Mouse (Mus musculus) bone marrow macrophage, adult 2 months (primary cell): ENCODE results near the gene Cdk20. TPM values are rescaled to one million over a fixed set of nuclear protein-coding genes. Genes with fewer than 3 reads are reported as not detected.

Source experiments
- H3K27ac ChIP-seq: 2 replicates; pipeline ENCODE4 v1.5.1; 2012; ENCODE audit warnings: low read depth, low read length; ENCODE audit not compliant: insufficient read depth
- H3K4me1 ChIP-seq: 2 replicates; pipeline ENCODE4 v1.6.1; 2012; ENCODE audit warnings: low read length; ENCODE audit not compliant: control insufficient read depth, insufficient read depth
- H3K4me3 ChIP-seq: 2 replicates; pipeline ENCODE4 v1.5.1; 2012; ENCODE audit warnings: mild to moderate bottlenecking, low read length, moderate library complexity; ENCODE audit not compliant: insufficient read depth
- CTCF ChIP-seq: IDR thresholded peaks from 2 replicates; pipeline ENCODE4 v1.5.1; 2012; ENCODE audit warnings: low read depth, mild to moderate bottlenecking, low read length, moderate library complexity
- POLR2A ChIP-seq: IDR thresholded peaks from 2 replicates; pipeline ENCODE4 v1.6.1; 2012; ENCODE audit warnings: mild to moderate bottlenecking, low read depth, low read length, borderline replicate concordance
- polyA plus RNA-seq: library from polyadenylated mRNA; stranded (reverse); fragments of >200 nt; gene quantifications from 2 replicates; pipeline ENCODE4 v1.2.4, GENCODE M21; 2012; ENCODE audit not compliant: missing spikeins, insufficient read depth, insufficient read length

Gene Cdk20
- 46.3 and 47.8 TPM in 2 replicates for polyA plus RNA-seq

DNA sequence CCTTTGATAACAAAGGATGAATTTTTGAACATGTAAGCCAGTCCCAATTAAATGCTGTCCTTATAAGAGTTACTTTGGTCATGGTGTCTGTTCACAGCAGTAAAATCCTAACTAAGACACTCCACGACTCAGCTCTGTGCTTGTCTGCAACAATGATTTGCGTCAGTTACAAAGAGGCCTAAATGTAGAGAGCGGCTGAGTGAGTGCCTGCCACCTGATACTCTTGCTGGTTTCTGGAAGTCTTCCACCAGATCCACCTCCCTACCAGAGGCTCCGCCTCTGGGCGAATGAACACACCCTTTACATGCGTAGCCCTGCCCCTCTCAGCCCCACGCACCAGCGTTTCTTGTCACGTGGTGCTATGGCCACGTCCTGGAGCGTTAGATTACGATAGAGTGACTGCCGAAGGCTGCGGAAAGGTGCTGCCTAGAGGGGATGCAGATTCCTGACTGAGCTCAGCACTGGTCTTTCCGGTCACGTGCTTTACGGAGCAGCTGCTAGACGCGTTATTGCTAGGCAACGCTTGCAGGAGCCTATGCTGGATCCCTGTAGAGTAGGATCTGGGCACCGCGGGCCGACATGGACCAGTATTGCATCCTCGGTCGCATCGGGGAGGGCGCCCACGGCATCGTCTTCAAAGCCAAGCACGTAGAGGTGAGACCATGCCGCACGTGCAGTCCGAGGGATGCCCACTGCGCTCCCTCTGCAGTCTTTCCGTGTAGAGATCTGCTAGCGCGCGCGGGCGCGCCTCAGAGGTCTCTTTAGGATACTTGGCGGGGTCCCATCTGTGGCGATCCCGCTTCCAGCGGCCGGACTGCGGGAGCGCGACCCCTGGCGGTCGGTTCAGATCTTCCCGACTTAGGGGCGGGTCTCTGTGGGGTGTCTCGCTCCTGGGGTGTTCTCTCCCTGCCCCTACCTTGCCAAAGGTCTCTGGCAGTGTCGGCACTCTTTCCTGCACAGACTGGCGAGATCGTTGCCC, at the start of gene Cdk20:
Gene Cdk20, plus strand, starts transcription at position 298 of the 979 bp plus-strand sequence.
- H3K27ac ChIP-seq = peak within 1 kb of the TSS; percentile 59
- peaks cover 5% of the 10 kb centered on the region; the same call in 1 of the 2 replicates for H3K4me1 ChIP-seq
- H3K4me3 ChIP-seq = peak within 1 kb of the TSS; percentile 92
- TF ChIP-seq CTCF (peak; percentile 83), POLR2A (no peak)

DNA sequence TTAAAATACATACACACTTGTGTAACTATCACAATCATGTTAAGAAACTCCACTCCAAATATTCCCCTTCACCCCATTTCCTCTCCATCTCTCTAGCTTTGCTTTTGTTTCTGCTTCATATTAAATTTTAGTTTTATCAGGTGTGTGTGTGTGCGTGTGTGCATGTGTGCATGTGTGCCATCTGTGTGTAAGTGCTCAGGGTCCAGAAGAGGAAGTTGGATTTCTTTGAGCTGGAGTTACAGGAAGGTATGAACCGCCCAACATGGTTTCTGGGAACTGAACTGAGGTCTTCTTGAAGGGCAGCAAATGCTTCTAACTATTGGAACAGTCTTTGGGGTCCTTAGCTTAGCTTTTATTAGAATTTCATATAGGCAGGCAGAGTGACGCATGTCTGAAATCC, 47.2 kb upstream of the Cdk20 start:
- no peak overlapping the region for H3K27ac ChIP-seq
- no peak overlapping the region for H3K4me3 ChIP-seq
- H3K4me1 ChIP-seq = peaks cover 11% of the 10 kb centered on the region
- TF ChIP-seq POLR2A (no peak), CTCF (no peak)

DNA sequence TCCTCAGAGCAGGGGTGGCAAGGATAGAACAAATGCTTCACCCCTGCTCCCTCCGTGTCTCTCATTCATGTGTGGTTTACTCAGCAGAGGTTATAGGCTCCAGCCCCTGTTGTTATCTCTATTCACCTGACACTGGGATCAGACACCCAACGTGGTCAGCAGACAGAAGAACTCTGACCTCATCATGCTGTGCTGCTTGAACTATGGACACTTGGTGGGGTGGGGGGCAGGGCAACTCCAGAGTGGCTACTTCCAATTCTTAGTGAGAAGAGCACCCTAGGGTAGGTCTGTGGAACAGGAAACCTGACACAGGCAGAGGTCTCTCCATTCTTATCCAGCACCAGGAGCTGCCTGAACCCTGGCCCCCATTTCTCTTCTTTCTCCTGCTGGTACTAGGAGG, 46.1 kb upstream of the Cdk20 start:
- TF ChIP-seq POLR2A (no peak), CTCF (no peak)
- Histone ChIP-seq H3K4me3 (no peak overlapping the region), H3K4me1 (peaks cover 11% of the 10 kb centered on the region), H3K27ac (no peak overlapping the region)

DNA sequence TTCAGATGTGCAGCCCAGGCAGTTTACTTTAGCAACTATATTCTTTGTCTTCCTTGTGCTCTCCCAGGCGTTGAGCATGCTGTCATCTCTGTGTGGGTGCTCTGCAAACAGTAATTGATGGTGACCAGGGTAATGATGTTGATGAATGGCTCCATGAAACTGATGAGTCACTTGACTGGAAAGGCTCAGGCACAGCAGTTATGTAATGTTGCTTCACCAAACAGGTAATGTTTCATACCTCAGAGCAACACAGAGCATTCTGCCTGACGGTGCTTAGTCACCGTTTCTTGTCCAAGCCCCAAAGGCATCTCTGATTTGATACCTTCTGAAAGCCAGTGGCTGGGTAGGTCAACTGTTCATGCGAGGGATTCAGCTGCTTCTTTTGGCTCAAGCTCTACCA, 43.7 kb upstream of the Cdk20 start:
- TF ChIP-seq POLR2A = no peak
- no peak for TF ChIP-seq CTCF
- Histone ChIP-seq H3K27ac (no peak overlapping the region), H3K4me3 (no peak overlapping the region), H3K4me1 (peaks cover 8% of the 10 kb centered on the region; the same call in 1 of the 2 replicates)

DNA sequence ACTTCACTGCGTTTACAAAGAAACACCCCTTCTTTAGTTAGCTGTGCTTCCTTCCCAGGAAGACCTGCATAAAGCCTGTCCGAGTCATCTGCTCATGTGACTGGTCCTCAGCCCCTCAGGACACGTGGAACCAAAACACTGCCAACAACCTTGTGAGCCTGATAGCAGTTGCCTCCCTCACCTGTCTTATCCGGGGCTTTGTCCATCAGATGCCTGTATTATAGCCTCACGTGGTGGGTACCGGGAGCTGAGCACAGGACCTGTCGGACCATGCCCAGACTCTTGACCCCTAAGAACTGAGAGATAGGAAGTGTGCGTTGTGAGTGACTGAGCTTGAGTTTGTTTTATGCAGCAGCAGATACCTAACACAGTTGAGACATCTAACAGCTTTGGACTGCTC, 35.1 kb upstream of the Cdk20 start:
- peak overlapping the region; percentile 36 for H3K27ac ChIP-seq

DNA sequence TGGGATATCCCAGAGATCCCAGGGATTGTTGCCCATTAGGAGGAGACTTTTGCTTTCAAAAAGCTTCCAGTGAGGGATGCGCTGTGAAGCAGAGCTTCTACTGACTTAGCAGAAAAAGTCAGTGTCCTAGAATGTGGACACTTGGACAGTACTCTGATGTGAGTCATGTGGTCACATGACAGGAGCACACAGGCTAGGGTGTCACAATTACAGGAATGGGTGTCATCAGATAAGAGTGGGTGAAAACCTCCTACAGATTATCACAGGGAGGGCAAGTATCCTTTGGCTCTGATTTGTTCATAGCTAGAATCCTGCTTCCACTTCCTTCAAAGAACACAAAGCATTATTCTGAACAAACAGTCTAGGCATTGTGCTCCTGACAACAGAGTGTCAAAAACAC, 34.0 kb upstream of the Cdk20 start:
- TF ChIP-seq POLR2A (no peak), CTCF (no peak)
- H3K4me1 ChIP-seq = peaks cover 58% of the 10 kb centered on the region
- no peak overlapping the region for H3K4me3 ChIP-seq
- H3K27ac ChIP-seq = peak overlapping the region; percentile 74

More for the DNA sequence above, 35.1 kb upstream of the Cdk20 start:
- TF ChIP-seq POLR2A (no peak), CTCF (no peak)
- Histone ChIP-seq H3K4me1 (peaks cover 49% of the 10 kb centered on the region), H3K4me3 (no peak overlapping the region)

DNA sequence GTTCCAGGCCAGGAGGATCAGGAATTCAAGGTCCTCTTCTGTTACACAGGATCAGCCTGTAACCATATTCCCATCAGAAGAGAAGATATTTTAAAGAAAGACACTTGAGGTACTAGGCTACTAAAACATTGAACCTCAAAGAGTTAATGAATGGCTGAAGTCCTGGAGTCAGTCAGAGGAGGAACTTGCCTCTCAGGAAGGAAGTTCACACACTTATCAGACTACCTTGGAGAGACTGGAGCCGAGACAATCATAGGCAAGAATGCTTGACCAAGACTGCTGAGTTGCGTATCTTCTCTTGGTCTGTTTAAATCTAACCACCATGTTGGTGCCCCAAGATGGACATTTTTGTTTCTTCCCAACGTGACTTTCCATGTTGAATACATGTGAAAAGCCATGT, 32.2 kb upstream of the Cdk20 start:
- H3K27ac ChIP-seq = no peak overlapping the region; the same call in 1 of the 2 replicates

DNA sequence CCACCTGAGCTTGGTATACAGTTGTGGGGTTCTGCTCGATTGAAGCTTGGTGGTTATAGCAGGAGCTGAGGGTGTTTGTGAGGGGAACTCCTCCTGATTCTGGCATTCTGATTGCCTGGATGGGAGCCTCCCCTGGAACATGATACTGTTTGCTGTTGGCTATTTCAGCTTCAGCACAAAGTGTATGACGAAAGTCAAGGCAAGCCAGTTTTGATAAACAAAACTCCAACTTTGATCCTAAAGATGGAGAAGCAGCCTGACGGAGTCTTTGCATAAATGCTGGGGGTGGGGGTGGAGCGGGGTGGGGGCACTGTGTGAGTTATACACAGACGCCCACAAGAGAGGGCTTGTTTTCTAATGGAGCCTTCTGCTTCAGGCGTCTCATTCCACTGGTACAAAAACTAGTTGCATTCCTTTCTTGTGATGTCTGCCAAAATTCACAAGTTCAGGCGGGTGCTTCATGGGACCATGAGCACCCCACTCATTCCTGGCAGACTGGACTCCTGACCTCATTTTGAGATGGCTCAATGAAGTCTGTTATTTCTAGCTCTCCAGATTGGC, 31.2 kb upstream of the Cdk20 start:
- H3K4me1 ChIP-seq = peaks cover 78% of the 10 kb centered on the region
- TF ChIP-seq CTCF (no peak), POLR2A (no peak)
- H3K27ac ChIP-seq = peak overlapping the region; percentile 92
- H3K4me3 ChIP-seq = no peak overlapping the region

More for the DNA sequence above, 32.2 kb upstream of the Cdk20 start:
- TF ChIP-seq POLR2A (no peak), CTCF (no peak)
- Histone ChIP-seq H3K4me1 (peaks cover 73% of the 10 kb centered on the region), H3K4me3 (no peak overlapping the region)

DNA sequence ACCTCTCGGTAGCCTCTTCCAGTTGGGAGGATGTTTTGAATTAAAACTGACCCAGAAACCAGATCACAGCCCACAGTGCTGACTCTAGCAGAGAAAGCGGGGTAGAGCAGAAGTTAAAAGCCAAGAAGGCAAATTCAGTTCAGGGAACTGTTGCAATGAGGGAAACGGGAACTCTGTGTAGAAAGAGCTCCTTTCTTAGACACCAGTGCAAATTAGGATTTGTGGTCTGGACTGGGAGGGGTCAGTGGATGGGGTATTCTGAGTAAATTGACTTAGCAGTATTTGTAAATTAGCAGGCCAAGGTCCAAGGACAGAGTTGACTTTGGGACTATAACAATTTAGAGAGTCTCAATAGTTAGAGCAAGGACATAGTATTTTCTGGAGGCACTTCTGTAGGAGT, 30.1 kb upstream of the Cdk20 start:
- peaks cover 70% of the 10 kb centered on the region for H3K4me1 ChIP-seq
- no peak overlapping the region for H3K4me3 ChIP-seq
- TF ChIP-seq CTCF (no peak), POLR2A (no peak)
- peak overlapping the region; percentile 92 for H3K27ac ChIP-seq

DNA sequence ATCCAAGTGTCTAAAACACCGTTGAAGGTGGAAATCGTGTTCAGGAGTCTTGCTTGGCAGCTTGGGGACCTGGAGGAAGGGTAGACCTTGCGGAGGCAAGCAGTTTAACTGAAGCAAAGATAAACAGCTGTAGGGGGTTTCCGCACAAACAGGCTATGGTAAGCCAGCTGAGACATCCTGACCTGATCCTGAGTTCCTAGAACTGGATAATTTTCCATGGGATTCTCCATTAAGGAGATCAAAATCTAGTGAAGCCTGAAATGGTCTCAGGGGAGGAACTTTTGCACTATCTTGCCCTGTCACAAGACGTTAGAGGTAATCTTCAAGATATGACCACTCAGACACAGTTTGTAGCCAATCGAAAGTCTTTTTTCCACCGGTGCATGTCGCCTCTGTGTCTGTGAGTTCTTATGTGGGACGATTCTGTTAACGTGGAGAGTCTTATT, 29.6 kb upstream of the Cdk20 start:
- TF ChIP-seq CTCF = no peak
- TF ChIP-seq POLR2A = no peak
- H3K27ac ChIP-seq = peak overlapping the region; percentile 89
- no peak overlapping the region for H3K4me3 ChIP-seq
- H3K4me1 ChIP-seq = peaks cover 68% of the 10 kb centered on the region
